Mouse (Mus musculus) inflammation-experienced regulatory T-cells, adult 6 months (primary cell): ENCODE data around the gene Hoxb6. TPM values are rescaled to one million over a fixed set of nuclear protein-coding genes. Genes with fewer than 3 reads are reported as not detected.

Experiments
- polyA plus RNA-seq, 3 experiments: library from polyadenylated mRNA; unstranded; fragments of 100-300 nt; shearing (Covaris generic); gene quantifications; one replicate each; pipeline ENCODE4 v1.2.1; 2017

The Hoxb6 gene
- polyA plus RNA-seq, 3 experiments from 2014 or later, result not detected

Other genes with a start within 250 kb of the Hoxb6 start
- 10 to 100 TPM in 2 of 3 experiments, 1 to 10 TPM in 1; 9.6 to 13.1 (median 10.4) TPM for gene Ube2z, start 227.1 kb upstream of the Hoxb6 start, polyA plus RNA-seq
- 100 to 1,000 TPM; 336 to 391 (median 363) TPM for gene Atp5g1, start 216.8 kb upstream of the Hoxb6 start, polyA plus RNA-seq
- not detected for gene Calcoco2, start 180.5 kb upstream of the Hoxb6 start, polyA plus RNA-seq
- gene Ttll6, start 158.7 kb upstream of the Hoxb6 start, polyA plus RNA-seq, result not detected
- gene Hoxb13, start 98.2 kb upstream of the Hoxb6 start, polyA plus RNA-seq, result not detected
- gene Hoxb9, start 21.0 kb upstream of the Hoxb6 start, polyA plus RNA-seq, result not detected
- gene Hoxb8, start 10.6 kb upstream of the Hoxb6 start, polyA plus RNA-seq, result not detected
- not detected for gene Hoxb7, start 5.9 kb upstream of the Hoxb6 start, polyA plus RNA-seq
- gene Hoxb5, start 10.9 kb downstream of the Hoxb6 start, polyA plus RNA-seq, result not detected
- 1 to 10 TPM in 2 of 3 experiments, under 1 TPM in 1; 0.92 to 1.5 (median 1.2) TPM for gene Hoxb4, start 25.8 kb downstream of the Hoxb6 start, polyA plus RNA-seq
- under 1 TPM in 1 of 3 experiments, not detected in 2; 0.86 TPM for gene Hoxb3, start 30.9 kb downstream of the Hoxb6 start, polyA plus RNA-seq
- not detected for gene Hoxb2, start 58.0 kb downstream of the Hoxb6 start, polyA plus RNA-seq
- not detected for gene Hoxb1, start 73.3 kb downstream of the Hoxb6 start, polyA plus RNA-seq
- gene Skap1, start 172.1 kb downstream of the Hoxb6 start, polyA plus RNA-seq, result 100 to 1,000 TPM; 537 to 839 (median 722) TPM